Mouse (Mus musculus) spleen, postnatal 0 days (tissue): ENCODE results near the gene Olfr894. TPM values are rescaled to one million over a fixed set of nuclear protein-coding genes. Genes with fewer than 3 reads are reported as not detected.

Source experiments
- polyA plus RNA-seq: library from polyadenylated mRNA; unstranded; fragments of >200 nt; fragmentation: Nextera tagmentation; extraction: Ambion mirVana; gene quantifications from 2 replicates; pipeline ENCODE4 v1.2.1, GENCODE M21; 2015

Olfr894 gene
- polyA plus RNA-seq: not detected in 2 replicates

DNA sequence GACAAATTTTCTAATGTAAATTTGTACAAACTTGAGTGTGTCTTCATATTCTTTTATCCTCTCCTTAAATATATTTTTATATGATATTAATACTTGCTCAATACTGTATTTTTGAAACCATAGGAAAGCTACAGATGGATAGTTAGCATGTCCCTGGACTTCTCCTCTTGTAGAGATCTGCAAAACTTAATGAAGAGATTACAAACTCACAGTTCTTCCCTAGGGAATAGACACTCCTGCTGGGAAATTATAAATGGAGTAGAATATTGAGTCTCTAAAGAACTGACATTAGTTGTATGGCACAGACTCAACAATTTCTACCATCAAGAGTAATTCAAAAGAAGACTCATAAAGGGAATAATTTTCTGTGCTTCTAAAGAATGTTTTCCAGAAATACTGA lies at the start of gene Olfr894:
Gene Olfr894, plus strand, starts transcription at position 301 of the 400 bp plus-strand sequence.

DNA sequence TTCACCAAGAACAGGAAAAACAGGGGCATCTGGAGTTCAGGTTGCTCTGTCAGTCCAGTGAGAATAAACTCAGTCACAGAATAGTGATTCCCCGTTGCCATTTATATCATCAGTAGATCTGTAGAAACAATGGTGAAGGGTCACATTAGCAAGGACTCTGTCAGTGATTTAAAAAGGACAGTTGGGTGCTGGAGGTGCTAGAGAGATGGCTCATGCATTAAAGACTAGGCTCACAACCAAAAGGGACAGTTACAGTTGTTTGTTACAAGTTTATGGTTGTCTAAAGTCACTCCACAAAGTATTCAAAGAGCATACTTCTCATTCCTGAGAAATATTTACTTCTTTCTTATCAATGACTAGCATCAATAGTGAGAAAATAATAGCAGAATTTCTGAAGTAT lies 37.1 kb upstream of the Olfr894 start, which contains the start of gene Olfr891:
Gene Olfr891, minus strand, starts transcription at position 101 of the 400 bp plus-strand sequence.

DNA sequence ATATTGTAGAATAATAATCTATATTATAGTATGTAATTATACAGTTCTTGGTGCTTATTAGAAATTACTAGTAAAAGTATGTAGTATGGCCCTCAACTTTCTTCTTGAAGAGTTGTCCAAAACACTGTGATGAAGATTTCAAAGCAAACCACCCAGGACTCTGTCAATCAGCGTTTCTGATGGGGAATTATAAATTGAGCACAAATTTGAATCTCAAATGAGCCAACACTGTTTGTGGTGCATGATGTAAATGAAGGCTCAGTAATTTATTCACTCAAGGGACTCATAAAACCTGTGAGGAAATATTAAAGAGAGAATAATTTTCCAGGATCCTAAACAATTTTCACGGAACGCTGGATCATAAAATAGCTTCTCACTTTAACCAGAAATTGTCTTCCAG lies 9.8 kb upstream of the Olfr894 start, which contains the start of gene Olfr893:
Gene Olfr893, plus strand, starts transcription at position 301 of the 400 bp plus-strand sequence.

DNA sequence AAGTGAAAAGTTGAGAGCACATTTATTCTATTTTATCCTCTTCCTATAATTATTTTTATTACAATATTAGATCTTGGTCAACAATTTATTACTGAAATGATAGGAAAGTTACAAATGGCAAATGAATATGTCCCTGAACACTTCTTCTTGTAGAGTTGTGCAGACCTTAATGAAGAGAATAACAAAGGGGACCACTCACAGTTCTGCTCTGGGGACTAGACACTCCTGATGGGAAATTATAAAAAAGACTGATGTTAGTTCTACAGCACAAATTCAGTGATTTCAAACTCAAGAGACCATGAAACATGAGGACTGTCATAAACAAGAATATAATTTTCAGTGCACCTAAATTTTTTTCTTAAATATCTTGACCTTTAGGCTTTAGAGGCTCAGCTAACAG lies 34.6 kb downstream of the Olfr894 start, which contains the start of gene Olfr143:
Gene Olfr143, plus strand, starts transcription at position 301 of the 400 bp plus-strand sequence.

DNA sequence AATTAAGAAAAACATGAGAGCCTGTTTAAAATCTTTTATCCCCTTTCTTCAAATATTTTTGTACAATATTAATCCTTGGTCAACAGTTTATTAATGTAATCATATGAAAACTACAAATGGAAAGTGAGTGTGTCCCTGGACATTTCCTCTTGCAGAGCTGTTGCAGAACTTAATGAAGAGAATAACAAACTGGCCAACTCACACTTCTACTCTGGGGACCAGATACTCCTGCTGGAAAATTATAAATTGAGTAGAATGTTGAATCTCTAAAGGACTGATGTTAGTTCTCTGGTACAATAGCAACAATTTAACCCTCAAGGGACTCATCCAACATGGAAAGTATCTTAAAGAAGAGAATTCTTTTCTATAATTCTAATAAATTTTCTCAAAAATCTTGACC lies 49.7 kb downstream of the Olfr894 start, which contains the start of gene Olfr895:
Gene Olfr895, plus strand, starts transcription at position 301 of the 400 bp plus-strand sequence.

Other genes starting within 250 kb of the Olfr894 start
- not detected in 2 replicates for gene Olfr881, start 226.2 kb upstream of the Olfr894 start, polyA plus RNA-seq
- gene Olfr883, start 192.2 kb upstream of the Olfr894 start, polyA plus RNA-seq: not detected in 2 replicates
- not detected in 2 replicates for gene Olfr884, start 171.5 kb upstream of the Olfr894 start, polyA plus RNA-seq
- gene Olfr885, start 156.7 kb upstream of the Olfr894 start, polyA plus RNA-seq: not detected in 2 replicates
- not detected in 2 replicates for gene Olfr887, start 134.0 kb upstream of the Olfr894 start, polyA plus RNA-seq
- not detected in 2 replicates for gene Olfr888, start 109.9 kb upstream of the Olfr894 start, polyA plus RNA-seq
- 0.13 and 0.18 TPM in 2 replicates for gene Olfr889, start 102.9 kb upstream of the Olfr894 start, polyA plus RNA-seq
- not detected in 2 replicates for gene Olfr890, start 75.5 kb upstream of the Olfr894 start, polyA plus RNA-seq
- gene Olfr891, start 37.2 kb upstream of the Olfr894 start, polyA plus RNA-seq: not detected in 2 replicates
- not detected in 2 replicates for gene Olfr893, start 9.7 kb upstream of the Olfr894 start, polyA plus RNA-seq
- not detected in 2 replicates for gene Olfr143, start 34.7 kb downstream of the Olfr894 start, polyA plus RNA-seq
- not detected in 2 replicates for gene Olfr895, start 49.8 kb downstream of the Olfr894 start, polyA plus RNA-seq
- gene Olfr896-ps1, start 73.1 kb downstream of the Olfr894 start, polyA plus RNA-seq: not detected in 2 replicates
- not detected in 2 replicates for gene Olfr25, start 111.0 kb downstream of the Olfr894 start, polyA plus RNA-seq
- gene Olfr898, start 130.4 kb downstream of the Olfr894 start, polyA plus RNA-seq: not detected in 2 replicates
- not detected in 2 replicates for gene Olfr250, start 148.8 kb downstream of the Olfr894 start, polyA plus RNA-seq
- gene Olfr251, start 159.0 kb downstream of the Olfr894 start, polyA plus RNA-seq: not detected in 2 replicates
- not detected in 2 replicates for gene Olfr147, start 183.6 kb downstream of the Olfr894 start, polyA plus RNA-seq
- not detected in 2 replicates for gene Olfr901, start 211.4 kb downstream of the Olfr894 start, polyA plus RNA-seq
- not detected in 2 replicates for gene Olfr902, start 229.6 kb downstream of the Olfr894 start, polyA plus RNA-seq
- not detected in 2 replicates for gene Olfr904, start 245.1 kb downstream of the Olfr894 start, polyA plus RNA-seq